Mouse (Mus musculus) myocyte (in vitro differentiated cells): ENCODE measurements around the gene Oprd1. TPM values are rescaled to one million over a fixed set of nuclear protein-coding genes. Genes with fewer than 3 reads are reported as not detected.

Experiments
- H3K27me3 ChIP-seq: one replicate; pipeline ENCODE4 v1.6.1; 2011; ENCODE audit not compliant: control insufficient read depth, insufficient read depth, insufficient read length
- H3K36me3 ChIP-seq: one replicate; pipeline ENCODE4 v1.6.1; 2011; ENCODE audit not compliant: control insufficient read depth, insufficient read depth
- H3K4me2 ChIP-seq: one replicate; pipeline ENCODE4 v1.6.1; 2011; ENCODE audit warnings: low read depth, control low read depth
- H3K4me3 ChIP-seq: one replicate; pipeline ENCODE4 v1.5.1; 2011; ENCODE audit warnings: mild to moderate bottlenecking, control low read depth, moderate library complexity
- H3K79me2 ChIP-seq: one replicate; pipeline ENCODE4 v1.6.1; 2011; ENCODE audit not compliant: control insufficient read depth, insufficient read depth
- H3ac ChIP-seq: one replicate; pipeline ENCODE4 v1.6.1; 2011; ENCODE audit not compliant: control insufficient read depth, insufficient read length
- CEBPB ChIP-seq: IDR thresholded peaks from 2 replicates; pipeline ENCODE4 v1.6.1; 2011; ENCODE audit warnings: mild to moderate bottlenecking, moderate library complexity; ENCODE audit not compliant: poor library complexity, insufficient read depth, severe bottlenecking
- E2F4 ChIP-seq: IDR thresholded peaks from one replicate; pipeline ENCODE4 v1.6.1; 2011; ENCODE audit warnings: mild to moderate bottlenecking, control low read depth, moderate library complexity; ENCODE audit not compliant: insufficient read depth
- MAX ChIP-seq: IDR thresholded peaks from one replicate; pipeline ENCODE4 v1.6.1; 2011; ENCODE audit warnings: low read depth, mild to moderate bottlenecking, control low read depth
- MYOD1 ChIP-seq, 3 experiments: IDR thresholded peaks; one replicate each; pipeline ENCODE4 v1.6.1; 2011; ENCODE audit warnings: control low read depth in 2 of 3, low read depth in 2 of 3, mild to moderate bottlenecking in 2 of 3, moderate library complexity in 1 of 3; ENCODE audit not compliant: insufficient read length in 2 of 3, control insufficient read depth in 1 of 3
- MYOG ChIP-seq, 3 experiments: IDR thresholded peaks; one replicate each; pipeline ENCODE4 v1.6.1; 2011; ENCODE audit warnings: control low read depth in 2 of 3, low read depth in 2 of 3, mild to moderate bottlenecking in 2 of 3; ENCODE audit not compliant: insufficient read length in 2 of 3, control insufficient read depth in 1 of 3, insufficient read depth in 1 of 3
- POLR2A ChIP-seq: IDR thresholded peaks from one replicate; pipeline ENCODE4 v1.6.1; 2011; ENCODE audit warnings: low read depth, mild to moderate bottlenecking, control low read depth, moderate library complexity; ENCODE audit not compliant: insufficient read length
- POLR2AphosphoS2 ChIP-seq: IDR thresholded peaks from one replicate; pipeline ENCODE4 v1.6.1; 2011; ENCODE audit warnings: low read depth, control low read depth; ENCODE audit not compliant: insufficient read length
- REST ChIP-seq: IDR thresholded peaks from one replicate; pipeline ENCODE4 v1.6.1; 2011; ENCODE audit warnings: mild to moderate bottlenecking, control low read depth, moderate library complexity; ENCODE audit not compliant: insufficient read depth, insufficient read length
- SRF ChIP-seq: IDR thresholded peaks from one replicate; pipeline ENCODE4 v1.6.1; 2011; ENCODE audit warnings: low read depth; ENCODE audit not compliant: control insufficient read depth, insufficient read length
- TCF12 ChIP-seq: IDR thresholded peaks from one replicate; pipeline ENCODE4 v1.6.1; 2011; ENCODE audit warnings: mild to moderate bottlenecking, control low read depth; ENCODE audit not compliant: poor library complexity, insufficient read depth, severe bottlenecking
- TCF3 ChIP-seq: IDR thresholded peaks from one replicate; pipeline ENCODE4 v1.6.1; 2011; ENCODE audit warnings: low read depth, control low read depth; ENCODE audit not compliant: insufficient read length
- USF1 ChIP-seq: IDR thresholded peaks from one replicate; pipeline ENCODE4 v1.6.1; 2011; ENCODE audit warnings: low read depth, mild to moderate bottlenecking, control low read depth, moderate library complexity
- polyA plus RNA-seq: library from polyadenylated mRNA; unstranded; fragments of >200 nt; fragmentation: generic; extraction: Trizol; gene quantifications from one replicate; pipeline ENCODE4 v1.2.1, GENCODE M21; 2012; ENCODE audit warnings: missing spikeins

The Oprd1 gene
- polyA plus RNA-seq, 1 experiment, result not detected

- H3K4me3 ChIP-seq, result no peak overlapping the region
- TF ChIP-seq USF1 (no peak), E2F4 (no peak), POLR2A (no peak), TCF3 (no peak), MYOD1 (IDR thresholded peaks at IDR 0.05; ENCODE audit: control insufficient read depth in 1 of 3, insufficient read length in 2 of 3, low read depth in 2 of 3) (no peak), MYOG (IDR thresholded peaks at IDR 0.05; ENCODE audit: control insufficient read depth in 1 of 3, insufficient read depth in 1 of 3, insufficient read length in 2 of 3, low read depth in 2 of 3) (no peak), TCF12 (no peak), POLR2AphosphoS2 (no peak), SRF (no peak), CEBPB (no peak), MAX (no peak)
- H3K79me2 ChIP-seq, result no peaks in the 10 kb centered on the region
- no peak overlapping the region for H3K4me2 ChIP-seq
- no peaks in the 10 kb centered on the region for H3K27me3 ChIP-seq
- no peaks in the 10 kb centered on the region for H3K36me3 ChIP-seq
- H3ac ChIP-seq, result no peak overlapping the region
Measured at GRCm38 (mm10) chr4:132133920-132134319, 10.4 kb downstream of the Oprd1 start.

GRCm38 (mm10) chr4:132133381-132133780 is 10.9 kb downstream of the Oprd1 start:
- TF ChIP-seq E2F4 (no peak), MAX (no peak)
- Histone ChIP-seq H3ac (no peak overlapping the region), H3K4me2 (no peak overlapping the region)

DNA sequence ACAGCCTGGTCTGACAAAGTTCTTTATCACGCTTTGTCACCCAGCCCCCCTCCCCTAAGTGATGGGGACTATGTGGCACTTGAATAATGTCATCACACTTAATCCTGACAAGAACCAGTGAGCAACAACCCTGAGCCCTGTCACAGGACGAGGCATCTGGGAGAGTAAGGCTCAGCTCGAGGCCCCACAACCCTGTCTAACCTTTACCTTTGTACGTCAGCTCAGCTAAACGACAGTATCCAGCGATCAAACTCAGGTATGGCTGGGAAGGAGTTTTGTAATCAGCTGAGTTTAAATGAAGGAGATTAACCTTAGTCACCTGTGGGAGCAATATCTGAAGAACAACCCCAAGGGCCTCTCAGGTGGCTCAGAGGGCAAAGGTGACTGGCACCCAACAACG is 12.0 kb downstream of the Oprd1 start:
- TF ChIP-seq POLR2A (no peak), TCF12 (no peak), MAX (no peak), MYOG (IDR thresholded peaks at IDR 0.05; ENCODE audit: control insufficient read depth in 1 of 3, insufficient read depth in 1 of 3, insufficient read length in 2 of 3, low read depth in 2 of 3) (no peak), TCF3 (no peak), USF1 (no peak), E2F4 (no peak), MYOD1 (IDR thresholded peaks at IDR 0.05; ENCODE audit: control insufficient read depth in 1 of 3, insufficient read length in 2 of 3, low read depth in 2 of 3) (no peak), REST (no peak), SRF (no peak), CEBPB (no peak)
- no peaks in the 10 kb centered on the region for H3K36me3 ChIP-seq
- no peaks in the 10 kb centered on the region for H3K79me2 ChIP-seq
- H3K4me2 ChIP-seq, result no peak overlapping the region
- no peaks in the 10 kb centered on the region for H3K27me3 ChIP-seq
- no peak overlapping the region for H3K4me3 ChIP-seq
- H3ac ChIP-seq, result no peak overlapping the region

More at GRCm38 (mm10) chr4:132133381-132133780, 10.9 kb downstream of the Oprd1 start:
- Histone ChIP-seq H3K27me3 (no peaks in the 10 kb centered on the region), H3K4me3 (no peak overlapping the region), H3K36me3 (no peaks in the 10 kb centered on the region), H3K79me2 (no peaks in the 10 kb centered on the region)

DNA sequence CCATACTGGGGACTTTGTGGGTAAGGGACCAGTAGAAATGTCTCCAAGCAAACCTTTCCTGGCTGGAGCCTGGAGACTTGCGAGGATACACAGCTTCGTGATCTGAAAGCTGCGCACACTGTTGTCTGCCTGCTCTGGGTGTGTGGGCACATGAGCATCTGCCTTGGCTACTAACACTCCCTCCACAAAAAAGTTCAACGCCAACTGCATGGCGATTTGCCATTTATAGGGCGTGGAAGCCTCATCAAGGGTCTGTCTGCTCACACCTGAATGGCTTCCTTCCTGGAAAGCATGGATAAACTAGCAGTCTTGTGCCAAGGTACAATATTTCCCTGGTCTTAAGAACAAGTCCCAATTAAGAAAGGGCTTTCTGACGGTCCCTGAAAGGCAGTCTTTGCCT is 12.5 kb downstream of the Oprd1 start:
- H3K36me3 ChIP-seq, result no peaks in the 10 kb centered on the region
- no peak overlapping the region for H3ac ChIP-seq
- peaks cover 2% of the 10 kb centered on the region for H3K27me3 ChIP-seq
- TF ChIP-seq POLR2A (no peak), TCF12 (no peak), POLR2AphosphoS2 (no peak), E2F4 (no peak), MYOG (IDR thresholded peaks at IDR 0.05; ENCODE audit: control insufficient read depth in 1 of 3, insufficient read depth in 1 of 3, insufficient read length in 2 of 3, low read depth in 2 of 3) (no peak), SRF (no peak), USF1 (no peak), REST (no peak), MAX (no peak), CEBPB (no peak), MYOD1 (IDR thresholded peaks at IDR 0.05; ENCODE audit: control insufficient read depth in 1 of 3, insufficient read length in 2 of 3, low read depth in 2 of 3) (no peak), TCF3 (no peak)
- H3K4me3 ChIP-seq, result no peak overlapping the region
- H3K4me2 ChIP-seq, result no peak overlapping the region
- H3K79me2 ChIP-seq, result no peaks in the 10 kb centered on the region

DNA sequence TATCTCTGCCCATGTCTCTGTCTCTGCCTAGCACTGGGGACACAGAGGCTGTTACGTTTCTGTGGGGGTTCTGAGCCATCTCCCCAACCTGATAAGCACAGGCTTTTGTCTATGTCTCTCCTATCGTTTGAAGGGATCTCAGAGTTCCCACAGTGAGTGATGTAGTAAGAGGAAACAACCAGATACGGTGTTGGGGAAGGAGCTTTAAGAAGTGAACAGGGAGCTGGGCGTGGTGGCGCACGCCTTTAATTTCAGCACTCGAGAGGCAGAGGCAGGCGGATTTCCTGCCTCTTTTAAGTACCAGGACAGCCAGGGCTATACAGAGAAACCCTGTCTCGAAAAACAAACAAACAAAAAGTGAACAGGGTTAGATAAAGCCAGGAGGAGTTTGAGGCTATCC is 13.2 kb downstream of the Oprd1 start:
- no peaks in the 10 kb centered on the region for H3K36me3 ChIP-seq
- no peak overlapping the region for H3K4me3 ChIP-seq
- H3K79me2 ChIP-seq, result no peaks in the 10 kb centered on the region
- H3K27me3 ChIP-seq, result peaks cover 8% of the 10 kb centered on the region
- TF ChIP-seq MAX (no peak), CEBPB (no peak), TCF12 (no peak), E2F4 (no peak), POLR2AphosphoS2 (no peak), MYOD1 (IDR thresholded peaks at IDR 0.05; ENCODE audit: control insufficient read depth in 1 of 3, insufficient read length in 2 of 3, low read depth in 2 of 3) (no peak), REST (no peak), POLR2A (no peak), TCF3 (no peak), USF1 (no peak), MYOG (IDR thresholded peaks at IDR 0.05; ENCODE audit: control insufficient read depth in 1 of 3, insufficient read depth in 1 of 3, insufficient read length in 2 of 3, low read depth in 2 of 3) (no peak), SRF (no peak)
- no peak overlapping the region for H3K4me2 ChIP-seq
- H3ac ChIP-seq, result no peak overlapping the region
